Mouse (Mus musculus): Measurements from ENCODE around the gene Gfm1. TPM values are rescaled to one million over a fixed set of nuclear protein-coding genes. Genes with fewer than 3 reads are reported as not detected.

Gfm1 gene
- polyA plus RNA-seq, 1 experiment = 14.9 TPM

GRCm38 (mm10) chr3:67459881-67460280 is 30.0 kb downstream of the Gfm1 start:
- no peaks in the 10 kb centered on the region for H3K27me3 ChIP-seq (ENCODE audit: control insufficient read depth, insufficient read depth, low read length)
- no peak for DNase-seq
- no peak overlapping the region for H3K27ac ChIP-seq (ENCODE audit: control insufficient read depth, insufficient read depth, low read length)
- H3K36me3 ChIP-seq (ENCODE audit: control insufficient read depth, insufficient read depth, low read length) = peaks cover 32% of the 10 kb centered on the region
- 93% methylated on average over 3 of the region's 3 CpGs for WGBS
- peaks cover 8% of the 10 kb centered on the region for H3K4me1 ChIP-seq (replicated peaks; ENCODE audit: control insufficient read depth, insufficient read depth, low read length)
- no peak for TF ChIP-seq CTCF (IDR thresholded peaks at IDR 0.05; ENCODE audit: borderline replicate concordance, control insufficient read depth, extremely low read depth, insufficient read depth, low read length, poor library complexity)
- no peak for TF ChIP-seq POLR2A (IDR thresholded peaks at IDR 0.05; ENCODE audit: control insufficient read depth, extremely low read depth, insufficient read depth, low read length, poor library complexity)
- no peak overlapping the region for H3K4me3 ChIP-seq (ENCODE audit: control insufficient read depth, insufficient read depth, low read length)

- Histone ChIP-seq H3K4me1 (replicated peaks; ENCODE audit: control insufficient read depth, insufficient read depth, low read length) (peaks cover 8% of the 10 kb centered on the region), H3K4me3 (ENCODE audit: control insufficient read depth, insufficient read depth, low read length) (no peak overlapping the region), H3K27ac (ENCODE audit: control insufficient read depth, insufficient read depth, low read length) (no peak overlapping the region), H3K27me3 (ENCODE audit: control insufficient read depth, insufficient read depth, low read length) (no peaks in the 10 kb centered on the region), H3K36me3 (ENCODE audit: control insufficient read depth, insufficient read depth, low read length) (peaks cover 20% of the 10 kb centered on the region)
- no peak for TF ChIP-seq POLR2A (IDR thresholded peaks at IDR 0.05; ENCODE audit: control insufficient read depth, extremely low read depth, insufficient read depth, low read length, poor library complexity)
- TF ChIP-seq CTCF (IDR thresholded peaks at IDR 0.05; ENCODE audit: borderline replicate concordance, control insufficient read depth, extremely low read depth, insufficient read depth, low read length, poor library complexity) = no peak
- DNase-seq = no peak
- 97% methylated on average over 7 of the region's 7 CpGs for whole genome bisulfite sequencing
Measured at GRCm38 (mm10) chr3:67462015-67462414, 32.1 kb downstream of the Gfm1 start.

- Histone ChIP-seq H3K27ac (ENCODE audit: control insufficient read depth, insufficient read depth, low read length) (no peak overlapping the region), H3K27me3 (ENCODE audit: control insufficient read depth, insufficient read depth, low read length) (no peaks in the 10 kb centered on the region), H3K36me3 (ENCODE audit: control insufficient read depth, insufficient read depth, low read length) (peaks cover 16% of the 10 kb centered on the region), H3K4me1 (replicated peaks; ENCODE audit: control insufficient read depth, insufficient read depth, low read length) (peaks cover 8% of the 10 kb centered on the region), H3K4me3 (ENCODE audit: control insufficient read depth, insufficient read depth, low read length) (no peak overlapping the region)
- no peak for DNase-seq
- no peak for TF ChIP-seq CTCF (IDR thresholded peaks at IDR 0.05; ENCODE audit: borderline replicate concordance, control insufficient read depth, extremely low read depth, insufficient read depth, low read length, poor library complexity)
- no peak for TF ChIP-seq POLR2A (IDR thresholded peaks at IDR 0.05; ENCODE audit: control insufficient read depth, extremely low read depth, insufficient read depth, low read length, poor library complexity)
- WGBS = 66% methylated on average over 10 of the region's 10 CpGs
Measured at GRCm38 (mm10) chr3:67462578-67462977, 32.7 kb downstream of the Gfm1 start.

- Histone ChIP-seq H3K36me3 (ENCODE audit: control insufficient read depth, insufficient read depth, low read length) (peaks cover 14% of the 10 kb centered on the region), H3K27ac (ENCODE audit: control insufficient read depth, insufficient read depth, low read length) (no peak overlapping the region), H3K4me1 (replicated peaks; ENCODE audit: control insufficient read depth, insufficient read depth, low read length) (peaks cover 8% of the 10 kb centered on the region), H3K4me3 (ENCODE audit: control insufficient read depth, insufficient read depth, low read length) (peak overlapping the region; percentile 93), H3K27me3 (ENCODE audit: control insufficient read depth, insufficient read depth, low read length) (no peaks in the 10 kb centered on the region)
- whole genome bisulfite sequencing = 3% methylated on average over 12 of the region's 12 CpGs
- peak; percentile 25 for DNase-seq
- TF ChIP-seq POLR2A (IDR thresholded peaks at IDR 0.05; ENCODE audit: control insufficient read depth, extremely low read depth, insufficient read depth, low read length, poor library complexity) = no peak
- TF ChIP-seq CTCF (IDR thresholded peaks at IDR 0.05; ENCODE audit: borderline replicate concordance, control insufficient read depth, extremely low read depth, insufficient read depth, low read length, poor library complexity) = no peak
Measured at GRCm38 (mm10) chr3:67463001-67463400, 33.1 kb downstream of the Gfm1 start.

GRCm38 (mm10) chr3:67463450-67464372 is 33.8 kb downstream of the Gfm1 start, which contains the start of gene Lxn:
Lxn (minus strand) TSS chr3:67463926.
- Histone ChIP-seq H3K27ac (ENCODE audit: control insufficient read depth, insufficient read depth, low read length) (no peak within 1 kb of the TSS), H3K4me1 (replicated peaks; ENCODE audit: control insufficient read depth, insufficient read depth, low read length) (peaks cover 8% of the 10 kb centered on the region), H3K36me3 (ENCODE audit: control insufficient read depth, insufficient read depth, low read length) (peaks cover 13% of the 10 kb centered on the region), H3K4me3 (ENCODE audit: control insufficient read depth, insufficient read depth, low read length) (peak within 1 kb of the TSS; percentile 93), H3K27me3 (ENCODE audit: control insufficient read depth, insufficient read depth, low read length) (no peaks in the 10 kb centered on the region)
- TF ChIP-seq CTCF (IDR thresholded peaks at IDR 0.05; ENCODE audit: borderline replicate concordance, control insufficient read depth, extremely low read depth, insufficient read depth, low read length, poor library complexity) = 0 out of 2 replicates have a peak, but pooled peaks have one; percentile 23
- TF ChIP-seq POLR2A (IDR thresholded peaks at IDR 0.05; ENCODE audit: control insufficient read depth, extremely low read depth, insufficient read depth, low read length, poor library complexity) = 0 out of 2 replicates have a peak, but pooled peaks have one; percentile 34
- peak; percentile 57 for DNase-seq
- WGBS = 1% methylated on average over 43 of the region's 43 CpGs

- H3K27me3 ChIP-seq (ENCODE audit: control insufficient read depth, insufficient read depth, low read length) = no peaks in the 10 kb centered on the region
- no peak overlapping the region for H3K4me3 ChIP-seq (ENCODE audit: control insufficient read depth, insufficient read depth, low read length)
Measured at GRCm38 (mm10) chr3:67466576-67466975, 36.7 kb downstream of the Gfm1 start.

More at GRCm38 (mm10) chr3:67466576-67466975, 36.7 kb downstream of the Gfm1 start:
- Histone ChIP-seq H3K36me3 (ENCODE audit: control insufficient read depth, insufficient read depth, low read length) (peaks cover 12% of the 10 kb centered on the region), H3K27ac (ENCODE audit: control insufficient read depth, insufficient read depth, low read length) (no peak overlapping the region), H3K4me1 (replicated peaks; ENCODE audit: control insufficient read depth, insufficient read depth, low read length) (peaks cover 8% of the 10 kb centered on the region)
- WGBS = over 99% methylated on average over 5 of the region's 5 CpGs
- no peak for TF ChIP-seq POLR2A (IDR thresholded peaks at IDR 0.05; ENCODE audit: control insufficient read depth, extremely low read depth, insufficient read depth, low read length, poor library complexity)
- TF ChIP-seq CTCF (IDR thresholded peaks at IDR 0.05; ENCODE audit: borderline replicate concordance, control insufficient read depth, extremely low read depth, insufficient read depth, low read length, poor library complexity) = no peak
- no peak for DNase-seq
